Mouse (Mus musculus) heart, postnatal 0 days (tissue): ENCODE data around the gene M6pr. TPM values are rescaled to one million over a fixed set of nuclear protein-coding genes. Genes with fewer than 3 reads are reported as not detected.
A peak's percentile ranks its signal among the peaks of the same experiment; 100 is the strongest.

Source experiments
- ATAC-seq: fragments of 200-750 bp; cut with Nextera tagmentation; 2 replicates; pipeline ENCODE4 v1.8.0; 2017; ENCODE audit warnings: low read depth, moderate number of reproducible peaks, moderate library complexity; ENCODE audit not compliant: insufficient read depth
- DNase-seq: peaks from one replicate; pipeline ENCODE4 v3.0.0-alpha.2; 2016; ENCODE audit warnings: low spot score
- H3K27ac ChIP-seq: fragments of 300-500 bp; sonication (generic); 2 replicates; pipeline ENCODE4 v1.5.1; 2014; ENCODE audit warnings: low read depth, mild to moderate bottlenecking
- H3K27me3 ChIP-seq: fragments of 300-500 bp; sonication (generic); 2 replicates; pipeline ENCODE4 v1.6.1; 2014; ENCODE audit warnings: low read length, mixed read lengths; ENCODE audit not compliant: control insufficient read depth, insufficient read depth
- H3K36me3 ChIP-seq: fragments of 300-500 bp; sonication (generic); replicated peaks from 2 replicates; pipeline ENCODE4 v1.6.1; 2014; ENCODE audit warnings: low read length, mixed read lengths; ENCODE audit not compliant: control insufficient read depth, insufficient read depth
- H3K4me1 ChIP-seq: fragments of 300-500 bp; sonication (generic); 2 replicates; pipeline ENCODE4 v1.6.1; 2014; ENCODE audit warnings: antibody characterized with exemption; ENCODE audit not compliant: control insufficient read depth, insufficient read depth
- H3K4me2 ChIP-seq: fragments of 300-500 bp; sonication (generic); 2 replicates; pipeline ENCODE4 v1.6.1; 2014; ENCODE audit warnings: low read depth, mild to moderate bottlenecking, low read length, moderate library complexity
- H3K4me3 ChIP-seq: fragments of 300-500 bp; sonication (generic); 2 replicates; pipeline ENCODE4 v1.5.1; 2014; ENCODE audit warnings: low read depth, low read length
- H3K9ac ChIP-seq: fragments of 300-500 bp; sonication (generic); replicated peaks from 2 replicates; pipeline ENCODE4 v1.6.1; 2014; ENCODE audit warnings: low read depth, low read length, mixed read lengths
- H3K9me3 ChIP-seq: fragments of 300-500 bp; sonication (generic); replicated peaks from 2 replicates; pipeline ENCODE4 v1.6.1; 2016; ENCODE audit warnings: low read length; ENCODE audit not compliant: control insufficient read depth
- CTCF ChIP-seq: IDR thresholded peaks from 2 replicates; pipeline ENCODE4 v1.5.1; 2016; ENCODE audit warnings: antibody characterized with exemption, control low read depth, low read depth
- EP300 ChIP-seq: IDR thresholded peaks from 2 replicates; pipeline ENCODE4 v1.6.1; 2016; ENCODE audit warnings: antibody characterized with exemption, low read depth
- WGBS: fragments of 180-500 bp; shearing (Covaris S2); extraction: QIAGEN DNeasy Blood & Tissue Kit; methylation state at CpG from one replicate; pipeline ENCODE4 v1.1.7; 2014; 5-methylcytosine and 5-hydroxymethylcytosine counted together
- polyA plus RNA-seq: library from polyadenylated mRNA; unstranded; fragments of >200 nt; fragmentation: Nextera tagmentation; extraction: Ambion mirVana; gene quantifications from 2 replicates; pipeline ENCODE4 v1.2.1, GENCODE M21; 2015
- total RNA-seq: library from RNA; depleted of rRNA; stranded (reverse); fragments of >200 nt; gene quantifications from 2 replicates; pipeline ENCODE4 v1.2.3, GENCODE M21; 2014; ENCODE audit warnings: low replicate concordance

M6pr gene
- total and polyA plus RNA-seq, 2 experiments from 2014 or later = 52.9 to 58.4 TPM

- H3K27ac ChIP-seq = no peak overlapping the region
- no peak overlapping the region for H3K9ac ChIP-seq
- no peak for ATAC-seq
- TF ChIP-seq EP300 (no peak), CTCF (no peak)
- WGBS = 59% methylated on average over 7 of the region's 7 CpGs
- H3K36me3 ChIP-seq = no peaks in the 10 kb centered on the region
- DNase-seq = no peak
- H3K9me3 ChIP-seq = no peaks in the 10 kb centered on the region
- no peaks in the 10 kb centered on the region for H3K27me3 ChIP-seq
- H3K4me3 ChIP-seq = no peak overlapping the region
- peaks cover 16% of the 10 kb centered on the region for H3K4me1 ChIP-seq
- H3K4me2 ChIP-seq = no peak overlapping the region
Observed at GRCm38 (mm10) chr6:122341038-122341810, 32.7 kb downstream of the M6pr start.

- Histone ChIP-seq H3K27ac (no peak overlapping the region), H3K9ac (no peak overlapping the region), H3K9me3 (no peaks in the 10 kb centered on the region), H3K27me3 (no peaks in the 10 kb centered on the region), H3K4me3 (no peak overlapping the region), H3K4me1 (peaks cover 16% of the 10 kb centered on the region), H3K36me3 (no peaks in the 10 kb centered on the region), H3K4me2 (no peak overlapping the region)
- 45% methylated on average over 5 of the region's 5 CpGs for WGBS
- no peak for ATAC-seq
- no peak for DNase-seq
- no peak for TF ChIP-seq CTCF
- TF ChIP-seq EP300 = no peak
Observed at GRCm38 (mm10) chr6:122342125-122342524, 33.6 kb downstream of the M6pr start.

GRCm38 (mm10) chr6:122343719-122344118, 35.2 kb downstream of the M6pr start:
- H3K36me3 ChIP-seq = no peaks in the 10 kb centered on the region
- H3K9me3 ChIP-seq = no peaks in the 10 kb centered on the region
- peaks cover 14% of the 10 kb centered on the region for H3K4me1 ChIP-seq
- no peak overlapping the region for H3K9ac ChIP-seq
- H3K4me3 ChIP-seq = no peak overlapping the region
- H3K4me2 ChIP-seq = no peak overlapping the region
- no peaks in the 10 kb centered on the region for H3K27me3 ChIP-seq
- WGBS = 17% methylated on average over 10 of the region's 10 CpGs
- DNase-seq (no peak), ATAC-seq (no peak)
- TF ChIP-seq EP300 = no peak
- TF ChIP-seq CTCF = no peak
- H3K27ac ChIP-seq = no peak overlapping the region

GRCm38 (mm10) chr6:122344386-122345116, 36.0 kb downstream of the M6pr start:
- Histone ChIP-seq H3K36me3 (no peaks in the 10 kb centered on the region), H3K4me1 (peaks cover 10% of the 10 kb centered on the region), H3K4me3 (no peak overlapping the region), H3K9me3 (no peaks in the 10 kb centered on the region), H3K9ac (no peak overlapping the region), H3K4me2 (no peak overlapping the region), H3K27ac (no peak overlapping the region), H3K27me3 (no peaks in the 10 kb centered on the region)
- WGBS = 61% methylated on average over 9 of the region's 9 CpGs
- DNase-seq = no peak
- ATAC-seq = no peak
- TF ChIP-seq EP300 = no peak
- TF ChIP-seq CTCF = no peak

- DNase-seq (peak; percentile 28), ATAC-seq (peak; percentile 55; the same call in 1 of the 2 replicates)
- Histone ChIP-seq H3K27me3 (no peaks in the 10 kb centered on the region), H3K9me3 (no peaks in the 10 kb centered on the region), H3K27ac (no peak overlapping the region), H3K9ac (no peak overlapping the region), H3K4me3 (no peak overlapping the region), H3K36me3 (no peaks in the 10 kb centered on the region), H3K4me2 (no peak overlapping the region), H3K4me1 (peaks cover 10% of the 10 kb centered on the region)
- WGBS = 31% methylated on average over 6 of the region's 6 CpGs
- TF ChIP-seq EP300 (no peak), CTCF (no peak)
Observed at GRCm38 (mm10) chr6:122345731-122346130, 37.2 kb downstream of the M6pr start.
